Mouse (Mus musculus): ENCODE data around the gene Olfr315.

DNA sequence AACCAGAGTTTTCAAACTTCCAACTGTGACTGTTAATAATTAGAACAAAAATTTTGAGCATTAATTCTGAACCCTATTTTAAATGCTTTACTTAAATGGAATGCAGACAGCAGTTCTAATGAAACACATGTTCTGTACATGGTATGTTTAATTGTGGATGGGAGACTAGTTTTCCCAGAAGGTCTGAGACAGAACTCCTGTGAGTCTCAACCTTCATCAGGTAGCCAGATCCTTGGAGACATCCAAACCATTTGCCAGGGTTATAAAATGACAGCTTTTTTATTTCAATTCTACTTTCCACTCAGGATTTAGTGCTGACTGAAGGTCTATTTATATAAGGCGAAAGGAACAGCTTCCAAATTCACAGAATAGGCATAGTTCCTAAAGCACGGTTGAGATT is 20.6 kb upstream of the Olfr315 start, which contains the start of gene Olfr316:
- TF ChIP-seq CTCF (IDR thresholded peaks at IDR 0.05; ENCODE audit: borderline replicate concordance, control insufficient read depth, extremely low read depth, insufficient read depth, low read length, poor library complexity) (no peak), POLR2A (IDR thresholded peaks at IDR 0.05; ENCODE audit: control insufficient read depth, extremely low read depth, insufficient read depth, low read length, poor library complexity) (no peak)

Measured in thymus, adult 2 months (tissue).